In the genomic region with DNA sequence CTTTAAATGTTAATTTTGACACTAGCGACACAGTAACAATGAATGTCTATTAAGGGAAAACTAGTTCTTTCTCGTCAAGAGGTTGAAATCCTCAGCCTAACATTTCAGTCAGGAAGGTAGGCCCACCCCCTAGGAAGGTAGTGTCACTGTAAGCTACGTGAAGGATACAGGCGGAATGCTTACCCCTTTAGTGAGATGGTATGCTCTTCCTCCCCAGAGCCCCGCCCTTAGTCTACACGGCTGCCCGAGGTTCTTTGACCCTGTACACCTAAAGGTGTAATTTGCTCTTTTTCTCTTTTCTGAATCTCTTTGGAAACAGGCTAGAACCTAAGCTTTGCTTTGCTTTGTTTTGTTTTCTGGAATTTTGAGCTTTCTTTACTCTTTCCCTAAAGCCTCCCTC, we compare ENCODE assay signal across 18 mouse cellular contexts.
"Had no signal": no experiment of that assay in that cellular context is flagged by ENCODE, and none has a peak within 500 bp of the region (broad histone marks: within the 10 kb centered on the region; RNA-seq: fewer than 3 reads in every experiment).

No protein-coding gene starts in this region.

- H3K4me3 ChIP-seq: midbrain, embryonic 12.5 days; myocyte; neural tube, embryonic 13.5 days; neural tube, embryonic 15.5 days had no signal

- H3K4me1 ChIP-seq: neural tube, embryonic 13.5 days had no signal

- H3K27ac ChIP-seq: midbrain, embryonic 12.5 days; neural tube, embryonic 13.5 days; neural tube, embryonic 15.5 days had no signal

- H3K36me3 ChIP-seq: midbrain, embryonic 12.5 days; neural tube, embryonic 13.5 days; neural tube, embryonic 15.5 days had no signal

- H3K4me2 ChIP-seq: lung, embryonic 14.5 days; midbrain, embryonic 12.5 days; neural tube, embryonic 13.5 days; neural tube, embryonic 15.5 days had no signal

- H3K9me3 ChIP-seq: midbrain, embryonic 12.5 days; neural tube, embryonic 13.5 days; neural tube, embryonic 15.5 days had no signal

- H3K27me3 ChIP-seq: neural tube, embryonic 13.5 days; neural tube, embryonic 15.5 days had no signal

- ATAC-seq: midbrain, embryonic 16.5 days had no signal

- DNase-seq: lung, adult 18-20 months; lung, embryonic 14.5 days; lung, postnatal 10 days; lung, postnatal 4 days; midbrain, embryonic 14.5 days; retina, postnatal 1 day; right cerebral cortex, adult 18-20 months; right cerebral cortex, postnatal 25 days; right cerebral cortex, postnatal 4 days; spleen, adult 18-20 months; thymus, adult 2 months; thymus, postnatal 25 days; thymus, postnatal 4 days had no signal

- H3K9ac ChIP-seq: lung, embryonic 14.5 days; midbrain, embryonic 12.5 days; neural tube, embryonic 13.5 days; neural tube, embryonic 15.5 days had no signal
